Mouse (Mus musculus) ES-Bruce4 (cell line): Measurements from ENCODE around the gene Hivep3. TPM values are rescaled to one million over a fixed set of nuclear protein-coding genes. Genes with fewer than 3 reads are reported as not detected.

Experiments used
- H3K27ac ChIP-seq: 2 replicates; pipeline ENCODE4 v1.5.1; 2012; ENCODE audit warnings: low read length, inconsistent platforms; ENCODE audit not compliant: insufficient read depth
- H3K27me3 ChIP-seq: 2 replicates; pipeline ENCODE4 v1.6.1; 2012; ENCODE audit warnings: mild to moderate bottlenecking, low read length, inconsistent platforms; ENCODE audit not compliant: control insufficient read depth, poor library complexity, insufficient read depth, severe bottlenecking
- H3K36me3 ChIP-seq: 2 replicates; pipeline ENCODE4 v1.6.1; 2012; ENCODE audit warnings: inconsistent platforms, mild to moderate bottlenecking, low read length, moderate library complexity; ENCODE audit not compliant: control insufficient read depth, poor library complexity, insufficient read depth, severe bottlenecking
- H3K4me1 ChIP-seq: one replicate; pipeline ENCODE4 v1.8.1; 2011; ENCODE audit warnings: low read length; ENCODE audit not compliant: control insufficient read depth, insufficient read depth
- H3K4me3 ChIP-seq: 2 replicates; pipeline ENCODE4 v1.5.1; 2011; ENCODE audit warnings: low read depth, mild to moderate bottlenecking, low read length
- H3K9ac ChIP-seq: 2 replicates; pipeline ENCODE4 v1.6.1; 2012; ENCODE audit warnings: low read depth, mild to moderate bottlenecking, inconsistent platforms; ENCODE audit not compliant: poor library complexity, severe bottlenecking
- H3K9me3 ChIP-seq: replicated peaks from 2 replicates; pipeline ENCODE4 v1.6.1; 2012; ENCODE audit warnings: mild to moderate bottlenecking, low read length, inconsistent platforms; ENCODE audit not compliant: control insufficient read depth, poor library complexity, insufficient read depth, severe bottlenecking
- CTCF ChIP-seq: IDR thresholded peaks from one replicate; pipeline ENCODE4 v1.8.1; 2011; ENCODE audit warnings: low read depth, low read length
- EP300 ChIP-seq: IDR thresholded peaks from 2 replicates; pipeline ENCODE4 v1.6.1; 2011; ENCODE audit warnings: low read depth, low read length; ENCODE audit not compliant: insufficient read depth
- POLR2A ChIP-seq: IDR thresholded peaks from one replicate; pipeline ENCODE4 v1.8.1; 2011; ENCODE audit warnings: low read length; ENCODE audit not compliant: insufficient read depth
- polyA plus RNA-seq: library from polyadenylated mRNA; stranded (reverse); fragments of >200 nt; gene quantifications from 2 replicates; pipeline ENCODE4 v1.2.4, GENCODE M21; 2011; ENCODE audit warnings: low read depth; ENCODE audit not compliant: missing spikeins, insufficient read depth, insufficient read length

The Hivep3 gene
- polyA plus RNA-seq, 1 experiment, result 0.79 TPM

DNA sequence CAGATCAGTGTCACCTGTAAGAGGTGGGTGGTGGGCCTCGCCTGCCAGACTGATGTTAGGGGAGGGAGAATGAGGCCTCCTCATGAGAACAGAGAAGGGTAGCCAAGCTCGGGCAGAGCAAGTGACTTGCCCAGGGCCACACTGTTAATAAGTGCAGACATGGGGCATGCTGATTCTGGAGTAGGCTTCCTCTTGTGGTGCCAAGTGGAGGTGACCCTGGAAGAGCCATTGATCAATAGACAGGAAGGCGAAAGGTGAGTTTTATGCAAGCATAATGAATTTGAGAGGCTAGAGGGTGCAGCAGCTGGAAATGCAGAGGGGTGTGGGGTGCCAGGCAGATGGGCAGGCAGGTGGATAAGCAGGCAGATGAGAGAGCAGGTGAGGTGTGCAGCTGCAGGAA lies 337.8 kb downstream of the Hivep3 start:
- TF ChIP-seq POLR2A, result no peak
- no peak for TF ChIP-seq EP300
- TF ChIP-seq CTCF, result no peak
- H3K4me3 ChIP-seq, result no peak overlapping the region
- no peaks in the 10 kb centered on the region for H3K9me3 ChIP-seq

GRCm38 (mm10) chr4:120071842-120072507 lies 338.4 kb downstream of the Hivep3 start:
- TF ChIP-seq POLR2A (no peak), EP300 (no peak), CTCF (no peak)
- Histone ChIP-seq H3K4me1 (no peaks in the 10 kb centered on the region), H3K4me3 (no peak overlapping the region), H3K36me3 (no peaks in the 10 kb centered on the region), H3K27ac (no peak overlapping the region), H3K9ac (no peak overlapping the region), H3K9me3 (no peaks in the 10 kb centered on the region), H3K27me3 (no peaks in the 10 kb centered on the region)

More for the DNA sequence above, 337.8 kb downstream of the Hivep3 start:
- Histone ChIP-seq H3K27ac (no peak overlapping the region), H3K9ac (no peak overlapping the region), H3K27me3 (no peaks in the 10 kb centered on the region), H3K36me3 (no peaks in the 10 kb centered on the region), H3K4me1 (no peaks in the 10 kb centered on the region)

- no peaks in the 10 kb centered on the region for H3K9me3 ChIP-seq
- no peaks in the 10 kb centered on the region for H3K36me3 ChIP-seq
- TF ChIP-seq EP300, result no peak
- no peak for TF ChIP-seq POLR2A
- TF ChIP-seq CTCF, result no peak
- no peak overlapping the region for H3K27ac ChIP-seq
- no peaks in the 10 kb centered on the region for H3K4me1 ChIP-seq
- H3K27me3 ChIP-seq, result no peaks in the 10 kb centered on the region
- H3K9ac ChIP-seq, result no peak overlapping the region
- H3K4me3 ChIP-seq, result no peak overlapping the region
Measured at GRCm38 (mm10) chr4:120074061-120074460, 340.5 kb downstream of the Hivep3 start.

DNA sequence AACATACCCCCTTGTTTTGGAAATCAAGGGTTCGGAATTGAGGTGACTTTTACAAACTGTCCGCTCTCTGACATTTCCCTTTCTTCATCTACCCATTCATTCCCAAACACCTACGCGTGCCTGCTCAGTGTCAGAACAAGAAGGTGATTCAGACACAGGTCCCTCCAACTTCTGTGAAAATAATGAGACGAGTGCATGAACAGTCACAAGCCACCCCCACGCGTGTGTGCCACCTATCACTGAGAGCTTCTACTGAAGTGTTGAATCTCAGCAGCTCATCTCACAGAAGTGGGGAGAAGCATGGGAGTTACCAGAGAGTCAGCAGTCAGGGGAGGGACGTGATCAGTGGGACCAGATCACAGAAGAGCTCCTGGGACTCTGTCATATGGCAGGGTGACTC lies 343.7 kb downstream of the Hivep3 start:
- Histone ChIP-seq H3K9me3 (no peaks in the 10 kb centered on the region), H3K4me1 (no peaks in the 10 kb centered on the region), H3K9ac (no peak overlapping the region), H3K27ac (no peak overlapping the region), H3K27me3 (no peaks in the 10 kb centered on the region), H3K36me3 (no peaks in the 10 kb centered on the region), H3K4me3 (no peak overlapping the region)
- no peak for TF ChIP-seq CTCF
- no peak for TF ChIP-seq EP300
- no peak for TF ChIP-seq POLR2A

DNA sequence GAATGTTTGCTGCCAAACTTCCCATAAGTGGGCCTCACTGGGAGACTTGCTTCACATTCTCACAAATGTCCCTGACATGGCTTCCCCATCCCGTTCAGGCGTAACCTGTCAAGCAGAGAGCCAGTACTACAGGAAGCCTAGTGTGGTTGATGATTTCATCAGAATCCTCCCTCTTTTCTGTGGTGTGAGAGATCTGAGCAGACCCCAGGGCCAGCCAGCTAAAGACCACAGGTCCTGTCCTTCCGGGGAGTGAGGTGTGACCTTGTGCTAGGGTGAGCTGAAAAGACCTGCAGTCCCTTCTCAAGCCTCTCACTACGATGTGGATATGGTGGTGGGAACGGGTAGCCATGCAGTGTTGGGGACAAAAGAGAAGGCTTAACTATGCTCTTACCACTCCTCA lies 348.9 kb downstream of the Hivep3 start:
- TF ChIP-seq CTCF (no peak), POLR2A (no peak), EP300 (no peak)
- Histone ChIP-seq H3K9me3 (no peaks in the 10 kb centered on the region), H3K4me3 (no peak overlapping the region), H3K27ac (no peak overlapping the region), H3K27me3 (no peaks in the 10 kb centered on the region), H3K36me3 (no peaks in the 10 kb centered on the region), H3K4me1 (no peaks in the 10 kb centered on the region), H3K9ac (no peak overlapping the region)

GRCm38 (mm10) chr4:120083700-120084099 lies 350.1 kb downstream of the Hivep3 start:
- TF ChIP-seq POLR2A (no peak), EP300 (no peak), CTCF (no peak)
- H3K4me3 ChIP-seq, result no peak overlapping the region
- no peaks in the 10 kb centered on the region for H3K27me3 ChIP-seq
- H3K9me3 ChIP-seq, result no peaks in the 10 kb centered on the region
- H3K9ac ChIP-seq, result no peak overlapping the region
- H3K4me1 ChIP-seq, result no peaks in the 10 kb centered on the region
- H3K27ac ChIP-seq, result no peak overlapping the region
- H3K36me3 ChIP-seq, result no peaks in the 10 kb centered on the region
